Mouse (Mus musculus): ENCODE data around the gene Ushbp1.
"Not testable (repeated sequence)": the region's sequence is repeated elsewhere in the genome, so short reads cannot be mapped to it uniquely, and the experiment has no call there.

GRCm38 (mm10) chr8:71432935-71433334, 37.3 kb upstream of the Ushbp1 start:
- not testable (repeated sequence) for TF ChIP-seq POLR2A (IDR thresholded peaks at IDR 0.05; ENCODE audit: borderline replicate concordance, extremely low read depth, insufficient read depth, insufficient read length, poor library complexity, severe bottlenecking); CTCF (IDR thresholded peaks at IDR 0.05; ENCODE audit: borderline replicate concordance, extremely low read depth, insufficient read depth, insufficient read length)

All from brain, embryonic 14.5 days (tissue).